Mouse (Mus musculus) C2C12 (cell line): ENCODE measurements around the gene AC134908.4.

Source experiments
- CEBPB ChIP-seq: IDR thresholded peaks from one replicate; pipeline ENCODE4 v1.6.1; 2011; ENCODE audit warnings: low read depth, mild to moderate bottlenecking, control low read depth, moderate library complexity
- CTCF ChIP-seq: IDR thresholded peaks from one replicate; pipeline ENCODE4 v1.5.1; 2011; ENCODE audit not compliant: control insufficient read depth, insufficient read depth, insufficient read length
- MAX ChIP-seq: IDR thresholded peaks from one replicate; pipeline ENCODE4 v1.6.1; 2011; ENCODE audit warnings: mild to moderate bottlenecking, control low read depth
- MYOD1 ChIP-seq: IDR thresholded peaks from one replicate; pipeline ENCODE4 v1.6.1; 2011; ENCODE audit warnings: low read depth; ENCODE audit not compliant: control insufficient read depth, insufficient read length
- MYOG ChIP-seq: IDR thresholded peaks from one replicate; pipeline ENCODE4 v1.6.1; 2011; ENCODE audit not compliant: control insufficient read depth, insufficient read length; ENCODE audit errors: extremely low read depth
- USF1 ChIP-seq: IDR thresholded peaks from one replicate; pipeline ENCODE4 v1.6.1; 2011; ENCODE audit warnings: low read depth, mild to moderate bottlenecking, control low read depth, moderate library complexity

DNA sequence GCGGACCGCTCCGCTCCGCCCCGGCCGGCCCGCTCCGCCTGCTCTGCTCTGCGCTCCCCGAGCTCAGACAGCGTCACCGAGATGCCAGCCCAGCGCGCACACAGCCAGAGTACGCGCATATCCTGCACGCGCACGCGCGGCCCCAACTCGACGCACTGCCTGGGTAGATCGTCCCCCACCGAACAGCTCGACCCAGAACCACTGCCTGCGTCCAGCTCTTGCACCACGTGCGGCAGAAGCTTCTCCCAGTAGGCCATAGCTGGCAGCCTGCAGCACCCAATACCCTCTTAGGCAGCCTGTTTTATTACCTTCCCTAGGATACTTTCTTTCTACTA lies 41.6 kb upstream of the AC134908.4 start, which contains the start of gene Rhbdl1:
- TF ChIP-seq USF1 (no peak), CTCF (no peak), CEBPB (no peak), MAX (no peak), MYOG (no peak), MYOD1 (no peak)
